Mouse (Mus musculus) gastrocnemius, adult 8-10 months (tissue): ENCODE data around the gene Nudt19. TPM values are rescaled to one million over a fixed set of nuclear protein-coding genes. Genes with fewer than 3 reads are reported as not detected.
"Not testable (repeated sequence)": the region's sequence is repeated elsewhere in the genome, so short reads cannot be mapped to it uniquely, and the experiment has no call there.

Experiments used
- DNase-seq, 2 experiments: peaks; one replicate each; pipeline ENCODE4 v3.0.0; 2022; ENCODE audit warnings: low spot score in 2 of 2
- total RNA-seq, 4 experiments: library from RNA; stranded (reverse); gene quantifications; 2 replicates each; pipeline ENCODE4 v1.2.4; 2022

The Nudt19 gene
- total RNA-seq: 10 to 100 TPM; 49.2 to 61.5 (median 56.2) TPM

GRCm38 (mm10) chr7:35556205-35556603 is at the start of gene Nudt19:
Gene Nudt19, minus strand, starts transcription at chr7:35556304.
- no peak for DNase-seq

- DNase-seq: no peak
Measured at GRCm38 (mm10) chr7:35602766-35603165, 46.7 kb upstream of the Nudt19 start.

- no peak for DNase-seq
Measured at GRCm38 (mm10) chr7:35601106-35601505, 45.0 kb upstream of the Nudt19 start.

- DNase-seq: no peak
Measured at GRCm38 (mm10) chr7:35600031-35600430, 43.9 kb upstream of the Nudt19 start.

GRCm38 (mm10) chr7:35599492-35599891 is 43.4 kb upstream of the Nudt19 start:
- DNase-seq: no peak

- no peak for DNase-seq
Measured at GRCm38 (mm10) chr7:35594311-35594710, 38.2 kb upstream of the Nudt19 start.

GRCm38 (mm10) chr7:35590731-35591191 is 34.7 kb upstream of the Nudt19 start:
- no peak for DNase-seq

GRCm38 (mm10) chr7:35589485-35589884 is 33.4 kb upstream of the Nudt19 start:
- no peak for DNase-seq

- no peak for DNase-seq
Measured at GRCm38 (mm10) chr7:35588680-35589428, 32.8 kb upstream of the Nudt19 start.

GRCm38 (mm10) chr7:35587728-35588127 is 31.6 kb upstream of the Nudt19 start:
- DNase-seq: no peak

- no peak for DNase-seq
Measured at GRCm38 (mm10) chr7:35586906-35587445, 30.9 kb upstream of the Nudt19 start.

- DNase-seq: peak; percentile 91 to 93
Measured at GRCm38 (mm10) chr7:35586055-35586905, 30.2 kb upstream of the Nudt19 start, which contains the start of gene Ankrd27. Gene Ankrd27, plus strand, starts transcription at chr7:35586244.

- DNase-seq: no peak
Measured at GRCm38 (mm10) chr7:35585191-35586054, 29.3 kb upstream of the Nudt19 start, which contains the start of gene Rgs9bp. Gene Rgs9bp, minus strand, starts transcription at chr7:35585582.

- DNase-seq: no peak
Measured at GRCm38 (mm10) chr7:35584786-35585190, 28.7 kb upstream of the Nudt19 start.

- DNase-seq: no peak
Measured at GRCm38 (mm10) chr7:35584068-35584785, 28.1 kb upstream of the Nudt19 start.

GRCm38 (mm10) chr7:35583476-35584025 is 27.4 kb upstream of the Nudt19 start:
- no peak for DNase-seq

GRCm38 (mm10) chr7:35582719-35583118 is 26.6 kb upstream of the Nudt19 start:
- DNase-seq: no peak

- DNase-seq: no peak
Measured at GRCm38 (mm10) chr7:35579849-35580248, 23.7 kb upstream of the Nudt19 start.

GRCm38 (mm10) chr7:35570883-35571282 is 14.8 kb upstream of the Nudt19 start:
- DNase-seq: not testable (repeated sequence)

- DNase-seq: not testable (repeated sequence)
Measured at GRCm38 (mm10) chr7:35569724-35570123, 13.6 kb upstream of the Nudt19 start.
